Mouse (Mus musculus) liver, embryonic 11.5 days (tissue): ENCODE data around the gene AC129217.1. TPM values are rescaled to one million over a fixed set of nuclear protein-coding genes. Genes with fewer than 3 reads are reported as not detected.

ENCODE experiments used
- ATAC-seq: fragments of 200-750 bp; cut with Nextera tagmentation; replicated peaks from 2 replicates; pipeline ENCODE4 v1.8.0; 2017; ENCODE audit warnings: moderate number of reproducible peaks, mild to moderate bottlenecking, moderate TSS enrichment, moderate library complexity; ENCODE audit not compliant: low FRiP score
- DNase-seq: peaks from one replicate; pipeline ENCODE4 v3.0.0-alpha.2; 2017; ENCODE audit warnings: low spot score
- H3K27ac ChIP-seq: fragments of 300-500 bp; sonication (generic); 2 replicates; pipeline ENCODE4 v1.5.1; 2014; ENCODE audit warnings: mild to moderate bottlenecking, low read depth, low read length, control low read depth
- H3K27me3 ChIP-seq: fragments of 300-500 bp; sonication (generic); replicated peaks from 2 replicates; pipeline ENCODE4 v1.6.1; 2014; ENCODE audit warnings: low read length, mixed read lengths; ENCODE audit not compliant: control insufficient read depth, insufficient read depth
- H3K36me3 ChIP-seq: fragments of 300-500 bp; sonication (generic); 2 replicates; pipeline ENCODE4 v1.6.1; 2014; ENCODE audit warnings: mild to moderate bottlenecking, low read length, moderate library complexity, mixed read lengths; ENCODE audit not compliant: control insufficient read depth, insufficient read depth
- H3K4me1 ChIP-seq: fragments of 300-500 bp; sonication (generic); replicated peaks from 2 replicates; pipeline ENCODE4 v1.6.1; 2014; ENCODE audit warnings: low read length, mixed read lengths; ENCODE audit not compliant: control insufficient read depth, insufficient read depth
- H3K4me2 ChIP-seq: fragments of 300-500 bp; sonication (generic); 2 replicates; pipeline ENCODE4 v1.6.1; 2014; ENCODE audit warnings: mild to moderate bottlenecking, control low read depth, moderate library complexity
- H3K4me3 ChIP-seq: fragments of 300-500 bp; sonication (generic); 2 replicates; pipeline ENCODE4 v1.5.1; 2014; ENCODE audit warnings: low read depth, low read length, control low read depth
- H3K9ac ChIP-seq: fragments of 300-500 bp; sonication (generic); 2 replicates; pipeline ENCODE4 v1.6.1; 2014; ENCODE audit warnings: low read depth, low read length, control low read depth
- H3K9me3 ChIP-seq: fragments of 300-500 bp; sonication (generic); 2 replicates; pipeline ENCODE4 v1.6.1; 2016; ENCODE audit warnings: low read length, inconsistent platforms, mixed read lengths; ENCODE audit not compliant: control insufficient read depth
- WGBS: fragments of 180-500 bp; shearing (Covaris S2); extraction: QIAGEN DNeasy Blood & Tissue Kit; methylation state at CpG from one replicate; pipeline ENCODE4 v1.1.7; 2014; 5-methylcytosine and 5-hydroxymethylcytosine counted together
- microRNA-seq: library from miRNA; unstranded; fragments of <30 nt; microRNA quantifications from one replicate; pipeline ENCODE4, GENCODE M21; 2017; ENCODE audit warnings: borderline number of aligned reads
- polyA plus RNA-seq: library from polyadenylated mRNA; unstranded; fragments of >200 nt; fragmentation: Nextera tagmentation; extraction: Ambion mirVana; gene quantifications from 2 replicates; pipeline ENCODE4 v1.2.1, GENCODE M21; 2014

Gene AC129217.1
- polyA plus RNA-seq, 1 experiment from 2014 or later: 0.40 TPM

GRCm38 (mm10) chr19:8886916-8887584 lies 57.5 kb downstream of the AC129217.1 start:
- 44% methylated on average over 1 of the region's 1 CpGs for WGBS
- H3K9ac ChIP-seq: peak overlapping the region; percentile 93

GRCm38 (mm10) chr19:8887585-8888463 lies 58.3 kb downstream of the AC129217.1 start:
- no peak for DNase-seq

More at GRCm38 (mm10) chr19:8886916-8887584, 57.5 kb downstream of the AC129217.1 start:
- DNase-seq (no peak), ATAC-seq (no peak)
- Histone ChIP-seq H3K27me3 (no peaks in the 10 kb centered on the region), H3K36me3 (peaks cover 4% of the 10 kb centered on the region; the same call in 1 of the 2 replicates), H3K4me3 (peak overlapping the region; percentile 73), H3K27ac (peak overlapping the region; percentile 92), H3K9me3 (no peaks in the 10 kb centered on the region), H3K4me2 (peak overlapping the region; percentile 88), H3K4me1 (peaks cover 6% of the 10 kb centered on the region; the same call in 1 of the 2 replicates)

GRCm38 (mm10) chr19:8888511-8889385 lies 59.2 kb downstream of the AC129217.1 start, which contains the start of the genes 1810009A15Rik and Gm49416:
Gene 1810009A15Rik (plus strand): TSS chr19:8888853.
Gene Gm49416 (plus strand): TSS chr19:8888926.
- peaks cover 4% of the 10 kb centered on the region; the same call in 1 of the 2 replicates for H3K36me3 ChIP-seq
- H3K9ac ChIP-seq: peak within 1 kb of the TSS; percentile 93
- H3K27me3 ChIP-seq: no peaks in the 10 kb centered on the region
- peaks cover 6% of the 10 kb centered on the region; the same call in 1 of the 2 replicates for H3K4me1 ChIP-seq
- peak within 1 kb of the TSS; percentile 73 for H3K4me3 ChIP-seq
- H3K4me2 ChIP-seq: peak within 1 kb of the TSS; percentile 88
- under 1% methylated on average over 58 of the region's 58 CpGs for WGBS
- no peaks in the 10 kb centered on the region for H3K9me3 ChIP-seq
- DNase-seq: peak; percentile 94
- H3K27ac ChIP-seq: peak within 1 kb of the TSS; percentile 92
- peak; percentile 86 for ATAC-seq

More at GRCm38 (mm10) chr19:8887585-8888463, 58.3 kb downstream of the AC129217.1 start:
- Histone ChIP-seq H3K4me2 (peak overlapping the region; percentile 88), H3K27me3 (no peaks in the 10 kb centered on the region), H3K36me3 (peaks cover 4% of the 10 kb centered on the region; the same call in 1 of the 2 replicates), H3K27ac (peak overlapping the region; percentile 92), H3K9me3 (no peaks in the 10 kb centered on the region), H3K9ac (peak overlapping the region; percentile 93), H3K4me3 (peak overlapping the region; percentile 73), H3K4me1 (peaks cover 6% of the 10 kb centered on the region; the same call in 1 of the 2 replicates)
- 13% methylated on average over 19 of the region's 19 CpGs for WGBS
- no peak for ATAC-seq

Small RNA genes within 50 kb of the gene (microRNA-seq; reads per million reads assigned to microRNA genes)
- gene Mir5136: not detected

Other genes with a start within 250 kb of the AC129217.1 start
- gene Slc22a8, start 238.5 kb upstream of the AC129217.1 start, polyA plus RNA-seq: 2.0 and 2.9 TPM in 2 replicates
- not detected in 2 replicates for gene Slc22a6, start 211.7 kb upstream of the AC129217.1 start, polyA plus RNA-seq
- gene Chrm1, start 166.0 kb upstream of the AC129217.1 start, polyA plus RNA-seq: 0.12 TPM in 1 of 2 replicates, not detected in the other
- 150 and 159 TPM in 2 replicates for gene Slc3a2, start 106.4 kb upstream of the AC129217.1 start, polyA plus RNA-seq
- 142 and 143 TPM in 2 replicates for gene Wdr74, start 93.9 kb upstream of the AC129217.1 start, polyA plus RNA-seq
- gene 1700092M07Rik, start 89.1 kb upstream of the AC129217.1 start, polyA plus RNA-seq: 1.7 and 2.0 TPM in 2 replicates
- 69.5 and 73.1 TPM in 2 replicates for gene Stx5a, start 88.4 kb upstream of the AC129217.1 start, polyA plus RNA-seq
- gene Nxf1, start 72.7 kb upstream of the AC129217.1 start, polyA plus RNA-seq: 197 and 198 TPM in 2 replicates
- gene Tmem223, start 58.8 kb upstream of the AC129217.1 start, polyA plus RNA-seq: 116 and 123 TPM in 2 replicates
- gene Tmem179b, start 55.3 kb upstream of the AC129217.1 start, polyA plus RNA-seq: 116 and 119 TPM in 2 replicates
- gene Taf6l, start 43.4 kb upstream of the AC129217.1 start, polyA plus RNA-seq: 25.9 TPM in 2 replicates
- gene Polr2g, start 31.2 kb upstream of the AC129217.1 start, polyA plus RNA-seq: 152 and 159 TPM in 2 replicates
- gene Zbtb3, start 27.2 kb upstream of the AC129217.1 start, polyA plus RNA-seq: 3.2 and 4.1 TPM in 2 replicates
- 43.8 and 46.8 TPM in 2 replicates for gene Ttc9c, start 10.4 kb upstream of the AC129217.1 start, polyA plus RNA-seq
- gene Hnrnpul2, start 9.8 kb upstream of the AC129217.1 start, polyA plus RNA-seq: 5.5 and 6.4 TPM in 2 replicates
- 52.7 and 52.9 TPM in 2 replicates for gene Bscl2, start 7.7 kb downstream of the AC129217.1 start, polyA plus RNA-seq
- gene Gng3, start 9.4 kb downstream of the AC129217.1 start, polyA plus RNA-seq: 2.1 and 2.3 TPM in 2 replicates
- 0.10 and 0.34 TPM in 2 replicates for gene Lrrn4cl, start 21.0 kb downstream of the AC129217.1 start, polyA plus RNA-seq
- 198 and 204 TPM in 2 replicates for gene Ubxn1, start 41.7 kb downstream of the AC129217.1 start, polyA plus RNA-seq
- 57.1 and 66.9 TPM in 2 replicates for gene Uqcc3, start 51.1 kb downstream of the AC129217.1 start, polyA plus RNA-seq
- gene Lbhd1, start 54.0 kb downstream of the AC129217.1 start, polyA plus RNA-seq: 133 and 147 TPM in 2 replicates
- gene Gm49403, start 54.2 kb downstream of the AC129217.1 start, polyA plus RNA-seq: not detected in 2 replicates
- gene 1810009A15Rik, start 59.1 kb downstream of the AC129217.1 start, polyA plus RNA-seq: 163 and 171 TPM in 2 replicates
- not detected in 2 replicates for gene Gm49416, start 59.2 kb downstream of the AC129217.1 start, polyA plus RNA-seq
- gene Ints5, start 63.2 kb downstream of the AC129217.1 start, polyA plus RNA-seq: 47.8 and 52.4 TPM in 2 replicates
- 91.8 and 106 TPM in 2 replicates for gene Ganab, start 68.3 kb downstream of the AC129217.1 start, polyA plus RNA-seq
- 32.3 and 34.8 TPM in 2 replicates for gene B3gat3, start 90.6 kb downstream of the AC129217.1 start, polyA plus RNA-seq
- 2.4 and 3.9 TPM in 2 replicates for gene Rom1, start 99.6 kb downstream of the AC129217.1 start, polyA plus RNA-seq
- 22.6 and 26.1 TPM in 2 replicates for gene Eml3, start 99.8 kb downstream of the AC129217.1 start, polyA plus RNA-seq
- gene Mta2, start 112.1 kb downstream of the AC129217.1 start, polyA plus RNA-seq: 75.6 and 81.1 TPM in 2 replicates
- gene Tut1, start 124.1 kb downstream of the AC129217.1 start, polyA plus RNA-seq: 42.4 and 43.2 TPM in 2 replicates
- 598 and 618 TPM in 2 replicates for gene Eef1g, start 137.3 kb downstream of the AC129217.1 start, polyA plus RNA-seq
- 2.6 and 3.7 TPM in 2 replicates for gene Ahnak, start 159.5 kb downstream of the AC129217.1 start, polyA plus RNA-seq